Comparison of ENCODE assay signal across 25 mouse cellular contexts in the genomic region with DNA sequence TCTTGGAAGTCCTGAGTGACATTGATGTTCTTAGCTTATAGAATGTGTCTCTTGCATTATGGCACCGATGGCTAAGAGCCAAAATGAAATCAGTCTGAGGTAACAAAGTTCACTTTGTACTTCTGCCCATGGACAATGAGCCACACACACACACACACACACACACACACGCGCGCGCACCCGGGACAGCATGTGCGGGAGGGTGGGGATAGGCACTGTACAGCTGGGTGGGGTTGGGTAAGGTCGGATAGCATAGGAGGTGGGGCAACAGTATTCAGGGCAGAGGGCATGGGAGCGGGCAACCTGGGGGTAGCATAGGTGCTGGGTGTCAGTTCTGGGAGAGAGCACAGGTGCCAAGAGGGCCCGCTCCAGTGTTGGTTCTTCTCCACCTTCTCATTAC. TPM values are rescaled to one million over a fixed set of nuclear protein-coding genes. Genes with fewer than 3 reads are reported as not detected.
DNase-seq lines count a peak whose midpoint lies in the region; ATAC-seq lines count a peak whose summit lies in the region.
"Had no signal": no experiment of that assay in that cellular context is flagged by ENCODE, and none has a peak within 500 bp of the region (broad histone marks: within the 10 kb centered on the region; RNA-seq: fewer than 3 reads in every experiment).

No protein-coding gene starts in this region.

- WGBS in lung, embryonic 15.5 days, result 91% methylated on average over 10 of the region's 10 CpGs
- WGBS in large intestine, adult 2 months, result 36% methylated on average over 10 of the region's 10 CpGs

- H3K27ac ChIP-seq in lung, embryonic 15.5 days, result no peak overlapping the region
- H3K27ac ChIP-seq: embryonic facial prominence, embryonic 15.5 days; forebrain, embryonic 10.5 days; forebrain, embryonic 15.5 days; heart, embryonic 10.5 days; hindbrain, embryonic 12.5 days; hindbrain, postnatal 0 days had no signal

- H3K9ac ChIP-seq in lung, embryonic 15.5 days, result no peak overlapping the region
- H3K9ac ChIP-seq: embryonic facial prominence, embryonic 15.5 days; forebrain, embryonic 15.5 days; hindbrain, embryonic 12.5 days had no signal

- DNase-seq in lung, postnatal 14 days, result no peak
- DNase-seq in ZHBTc4 (ENCODE audit: low read depth, low spot score), result peak; percentile 49
- peak; percentile 84 for DNase-seq in large intestine, adult 2 months (ENCODE audit: low read depth, low spot score)
- no peak for DNase-seq in ovary, adult 18-20 months (ENCODE audit: low spot score)
- no peak for DNase-seq in layer of hippocampus, postnatal 25 days (ENCODE audit: extremely low spot score in 1 of 2, low spot score in 1 of 2)
- DNase-seq in left cerebral cortex, postnatal 14 days (ENCODE audit: low spot score in 2 of 2), result no peak
- DNase-seq: adrenal gland, adult 8-10 months; cerebellum, adult 11 months; cerebellum, adult 8-10 months; cerebellum, postnatal 14 days; embryo, embryonic 11 days; gastrocnemius, postnatal 10 days; heart, adult 18-20 months; heart, postnatal 10 days; heart, postnatal 4 days had no signal

- H3K4me1 ChIP-seq in lung, embryonic 15.5 days, result no peaks in the 10 kb centered on the region
- H3K4me1 ChIP-seq: embryonic facial prominence, embryonic 15.5 days; heart, embryonic 10.5 days had no signal

- H3K4me2 ChIP-seq in lung, embryonic 15.5 days, result no peak overlapping the region
- H3K4me2 ChIP-seq: embryonic facial prominence, embryonic 15.5 days; forebrain, embryonic 15.5 days; hindbrain, embryonic 12.5 days had no signal

- no peak overlapping the region for H3K4me3 ChIP-seq in lung, embryonic 15.5 days
- H3K4me3 ChIP-seq: embryonic facial prominence, embryonic 15.5 days; erythroblast, embryonic 14.5 days; forebrain, embryonic 10.5 days; forebrain, embryonic 15.5 days; heart, embryonic 10.5 days; hindbrain, embryonic 12.5 days had no signal

- ATAC-seq in lung, embryonic 15.5 days (ENCODE audit: borderline replicate concordance, extremely low read depth, low FRiP score, low TSS enrichment), result 0 out of 2 replicates have a peak, but pooled peaks have one; percentile 57
- ATAC-seq: forebrain, embryonic 15.5 days; Patski had no signal

- no peaks in the 10 kb centered on the region for H3K36me3 ChIP-seq in lung, embryonic 15.5 days
- H3K36me3 ChIP-seq: embryonic facial prominence, embryonic 15.5 days; forebrain, embryonic 10.5 days; forebrain, embryonic 15.5 days; heart, embryonic 10.5 days; hindbrain, embryonic 12.5 days had no signal

- H3K9me3 ChIP-seq in lung, embryonic 15.5 days, result no peaks in the 10 kb centered on the region
- H3K9me3 ChIP-seq: embryonic facial prominence, embryonic 15.5 days; forebrain, embryonic 10.5 days; forebrain, embryonic 15.5 days; heart, embryonic 10.5 days; hindbrain, embryonic 12.5 days had no signal

- intact Hi-C loops in left cerebral cortex, postnatal 14 days (cut with DNase I), result no loop called here

- H3K27me3 ChIP-seq in lung, embryonic 15.5 days, result no peaks in the 10 kb centered on the region
- H3K27me3 ChIP-seq: CH12.LX; embryonic facial prominence, embryonic 15.5 days; forebrain, embryonic 15.5 days; hindbrain, embryonic 12.5 days; Patski had no signal

RNA-seq across cellular contexts. Expression of a gene that starts 3.5 kb away (rescaled TPM):
- 11.4 and 12.0 TPM in 2 replicates for polyA plus RNA-seq in lung, embryonic 15.5 days (2015; fragmentation: Nextera tagmentation; extraction: Ambion mirVana)
- polyA plus RNA-seq in large intestine, adult 2 months (2012; rRNA removed), result 3.8 and 7.1 TPM in 2 replicates
- 10 to 100 TPM; 70.0 to 83.4 TPM for total RNA-seq in layer of hippocampus, postnatal 25 days (2021)
- 10 to 100 TPM; 61.2 to 65.0 TPM for total RNA-seq in left cerebral cortex, postnatal 14 days (2021)

Comparison
In these comparisons a context has a peak if more than half of its experiments do, and no peak if none do; other contexts are left out.
1. DNase-seq: peak in ZHBTc4 (single experiment) and large intestine, adult 2 months (single experiment); none in lung, postnatal 14 days (single experiment), ovary, adult 18-20 months (single experiment), layer of hippocampus, postnatal 25 days (0 of 2) and left cerebral cortex, postnatal 14 days (0 of 2).